Comparison of ENCODE assay signal across 26 mouse cellular contexts in the genomic region with DNA sequence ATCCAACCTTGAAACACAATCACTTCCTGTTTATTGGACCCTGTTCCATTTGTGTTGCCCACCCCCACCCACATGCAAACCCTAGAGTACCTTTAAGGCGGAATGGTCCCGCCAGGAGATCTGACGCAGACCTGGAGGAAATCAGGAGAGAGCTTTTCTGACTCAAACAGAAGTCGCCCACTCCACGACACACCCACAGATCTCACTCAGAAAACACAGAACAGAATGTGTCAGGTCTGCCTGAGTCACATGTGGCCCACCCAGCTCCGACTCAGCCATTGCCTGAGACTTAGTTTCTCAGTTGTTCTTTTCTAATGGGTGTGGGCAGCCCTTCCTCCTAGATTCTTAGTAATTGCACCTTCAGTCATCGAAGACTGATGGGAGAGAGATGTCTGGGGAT.
A peak's percentile ranks its signal among the peaks of the same experiment; 100 is the strongest.
DNase-seq lines count a peak whose midpoint lies in the region; ATAC-seq and TF ChIP-seq lines count a peak whose summit lies in the region.
"Had no signal": no experiment of that assay in that cellular context is flagged by ENCODE, and none has a peak within 500 bp of the region (broad histone marks: within the 10 kb centered on the region; RNA-seq: fewer than 3 reads in every experiment).

No protein-coding gene starts in this region.

- peak; percentile 44 to 65 for DNase-seq in layer of hippocampus, adult 18-20 months (ENCODE audit: low spot score in 2 of 2)
- DNase-seq in layer of hippocampus, postnatal 25 days (ENCODE audit: extremely low spot score in 1 of 2, low spot score in 1 of 2), result no peak
- DNase-seq in frontal cortex, adult 2 months (ENCODE audit: extremely low spot score in 1 of 2, low spot score in 1 of 2), result peak; percentile 59 to 82
- peak; percentile 58 to 78 for DNase-seq in left cerebral cortex, adult 9 months (ENCODE audit: low spot score in 2 of 2)
- peak; percentile 64 for DNase-seq in right cerebral cortex, postnatal 25 days
- DNase-seq in stomach, postnatal 0 days (ENCODE audit: low spot score), result no peak
- DNase-seq in ovary, adult 18-20 months (ENCODE audit: low spot score), result no peak
- DNase-seq: adrenal gland, postnatal 14 days; cerebellum, adult 11 months; cerebellum, postnatal 10 days; gastrocnemius, adult 2 months; heart, adult 11 months; heart, postnatal 36 days; thymus, postnatal 25 days had no signal

- no peak for ATAC-seq in stomach, postnatal 0 days (ENCODE audit: low FRiP score, low TSS enrichment)
- ATAC-seq: activated CD4-positive, CD25-positive, alpha-beta regulatory T cell, adult 4 months; intestine, postnatal 0 days; lung, postnatal 0 days had no signal

- H3K4me2 ChIP-seq in stomach, postnatal 0 days (replicated peaks; ENCODE audit: low read depth), result no peak overlapping the region
- H3K4me2 ChIP-seq: embryonic facial prominence, embryonic 13.5 days; forebrain, embryonic 15.5 days; heart, embryonic 13.5 days; limb, embryonic 15.5 days; midbrain, embryonic 12.5 days; neural tube, embryonic 12.5 days had no signal

- no peak overlapping the region for H3K4me3 ChIP-seq in stomach, postnatal 0 days (ENCODE audit: low read depth, low read length)
- H3K4me3 ChIP-seq: embryonic facial prominence, embryonic 13.5 days; forebrain, embryonic 15.5 days; gastrocnemius, adult 2 months; heart, embryonic 13.5 days; layer of hippocampus, adult 2 months; limb, embryonic 15.5 days; midbrain, embryonic 12.5 days; neural tube, embryonic 12.5 days had no signal

- no peak overlapping the region for H3K9ac ChIP-seq in stomach, postnatal 0 days (ENCODE audit: low read length)
- H3K9ac ChIP-seq: embryonic facial prominence, embryonic 13.5 days; forebrain, embryonic 15.5 days; heart, embryonic 13.5 days; limb, embryonic 15.5 days; midbrain, embryonic 12.5 days; neural tube, embryonic 12.5 days had no signal

- H3K36me3 ChIP-seq in stomach, postnatal 0 days (ENCODE audit: control insufficient read depth, insufficient read depth, low read length), result no peaks in the 10 kb centered on the region
- H3K36me3 ChIP-seq: embryonic facial prominence, embryonic 13.5 days; forebrain, embryonic 15.5 days; G1E; heart, embryonic 13.5 days; limb, embryonic 15.5 days; midbrain, embryonic 12.5 days; neural tube, embryonic 12.5 days had no signal

- H3K27ac ChIP-seq in stomach, postnatal 0 days (replicated peaks), result no peak overlapping the region
- H3K27ac ChIP-seq: embryonic facial prominence, embryonic 13.5 days; forebrain, embryonic 15.5 days; gastrocnemius, adult 2 months; heart, embryonic 13.5 days; hindbrain, postnatal 0 days; layer of hippocampus, adult 2 months; limb, embryonic 15.5 days; midbrain, embryonic 12.5 days; neural tube, embryonic 12.5 days had no signal

- no peak for TF ChIP-seq CTCF in stomach, postnatal 0 days (IDR thresholded peaks at IDR 0.05; ENCODE audit: low read depth)

- no peaks in the 10 kb centered on the region for H3K27me3 ChIP-seq in stomach, postnatal 0 days (ENCODE audit: control insufficient read depth, insufficient read depth, low read length)
- H3K27me3 ChIP-seq: embryonic facial prominence, embryonic 13.5 days; forebrain, embryonic 15.5 days; neural tube, embryonic 12.5 days had no signal

- no peaks in the 10 kb centered on the region for H3K9me3 ChIP-seq in stomach, postnatal 0 days (ENCODE audit: control insufficient read depth, low read length)
- H3K9me3 ChIP-seq: embryonic facial prominence, embryonic 13.5 days; forebrain, embryonic 15.5 days; heart, embryonic 13.5 days; limb, embryonic 15.5 days; midbrain, embryonic 12.5 days; neural tube, embryonic 12.5 days had no signal

- 59% methylated on average over 7 of the region's 7 CpGs for WGBS in stomach, postnatal 0 days

- no peak for TF ChIP-seq EP300 in stomach, postnatal 0 days (optimal IDR thresholded peaks at IDR 0.05)

- no peaks in the 10 kb centered on the region for H3K4me1 ChIP-seq in stomach, postnatal 0 days (replicated peaks; ENCODE audit: control insufficient read depth, insufficient read depth)
- H3K4me1 ChIP-seq: neural tube, embryonic 12.5 days had no signal

Comparison
In these comparisons a context has a peak if more than half of its experiments do, and no peak if none do; other contexts are left out.
1. DNase-seq: peak in layer of hippocampus, adult 18-20 months (2 of 2), frontal cortex, adult 2 months (2 of 2), left cerebral cortex, adult 9 months (2 of 2) and right cerebral cortex, postnatal 25 days (single experiment); none in layer of hippocampus, postnatal 25 days (0 of 2), stomach, postnatal 0 days (single experiment) and ovary, adult 18-20 months (single experiment).